Mouse (Mus musculus) heart, postnatal 0 days (tissue): Measurements from ENCODE around the gene Cyp2d22.
"Not testable (repeated sequence)": the region's sequence is repeated elsewhere in the genome, so short reads cannot be mapped to it uniquely, and the experiment has no call there.

Experiments used
- CTCF ChIP-seq: IDR thresholded peaks from 2 replicates; pipeline ENCODE4 v1.5.1; 2016; ENCODE audit warnings: antibody characterized with exemption, control low read depth, low read depth
- EP300 ChIP-seq: IDR thresholded peaks from 2 replicates; pipeline ENCODE4 v1.6.1; 2016; ENCODE audit warnings: antibody characterized with exemption, low read depth

GRCm38 (mm10) chr15:82363801-82364200, 16.3 kb downstream of the Cyp2d22 start:
- TF ChIP-seq CTCF, EP300: not testable (repeated sequence)
